Mouse (Mus musculus) adrenal gland, adult 10 weeks (tissue): ENCODE results near the gene Fam83d. TPM values are rescaled to one million over a fixed set of nuclear protein-coding genes. Genes with fewer than 3 reads are reported as not detected.

ENCODE experiments used
- polyA plus RNA-seq: library from polyadenylated mRNA; stranded (reverse); fragments of 350-450 nt; fragmentation: Illumina TruSeq; extraction: RNeasy Lipid Tissue Mini Kit (QIAGEN cat#74804); gene quantifications from one replicate; pipeline ENCODE4 v1.2.3, GENCODE M21; 2014; ENCODE audit warnings: low read depth, low replicate concordance

Gene Fam83d
- polyA plus RNA-seq: 0.82 TPM

DNA sequence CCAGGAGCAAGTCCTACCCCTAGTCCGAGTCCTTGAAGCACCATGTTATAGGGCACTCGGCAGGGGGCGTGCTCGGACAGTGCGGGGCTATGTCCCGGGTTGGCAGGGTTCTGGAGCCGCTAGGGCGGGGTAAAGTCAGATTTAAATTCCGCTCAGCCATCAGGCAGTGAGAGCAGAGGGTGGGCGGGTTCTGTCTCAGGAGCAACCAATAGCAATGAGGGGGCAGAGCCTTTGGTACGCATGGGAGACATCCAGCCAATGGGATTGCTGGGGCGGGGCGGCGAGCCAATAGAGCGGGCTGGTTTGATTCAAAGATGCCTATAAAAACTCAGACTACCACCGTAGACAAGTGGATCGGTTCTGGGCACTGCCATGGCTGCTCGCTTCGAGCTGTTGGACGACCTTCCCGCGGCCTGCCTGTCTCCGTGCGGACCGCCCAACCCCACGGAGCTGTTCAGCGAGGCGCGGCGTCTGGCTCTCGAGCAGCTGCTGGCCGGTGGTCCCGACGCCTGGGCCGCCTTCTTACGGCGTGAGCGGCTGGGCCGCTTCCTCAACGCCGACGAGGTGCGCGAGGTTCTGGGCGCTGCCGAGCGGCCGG lies at the start of gene Fam83d:
Gene Fam83d (plus strand): TSS at position 352 of the 598 bp plus-strand sequence.

DNA sequence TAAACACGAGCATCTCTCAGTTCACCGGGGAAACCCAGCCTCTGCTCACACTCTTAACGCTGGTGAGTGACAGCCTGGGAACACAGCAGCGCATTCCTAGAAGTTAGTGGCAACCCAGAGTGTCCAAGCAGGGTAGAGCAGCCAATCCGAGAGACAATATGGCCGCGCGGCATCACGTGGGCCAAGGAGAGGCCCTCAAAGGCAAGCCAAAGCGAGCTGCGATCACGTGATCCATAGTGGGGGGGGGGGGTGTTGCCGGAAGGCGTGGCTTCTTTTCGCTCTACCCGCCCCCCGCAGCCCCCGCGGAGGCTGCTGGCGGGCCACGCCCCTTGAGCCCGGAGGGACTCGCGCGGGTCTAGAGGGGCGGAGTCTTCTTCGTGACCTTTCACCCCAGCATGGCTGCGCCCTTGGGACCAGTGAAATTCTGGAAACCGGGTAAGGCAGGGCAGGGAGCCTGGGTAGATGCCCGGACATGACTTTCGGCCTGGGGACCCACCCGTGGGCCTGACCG lies 26.7 kb downstream of the Fam83d start, which contains the start of gene Dhx35:
Gene Dhx35 (plus strand): TSS at position 314 of the 511 bp plus-strand sequence.

Other genes with a start within 250 kb of the Fam83d start
- gene Slc32a1, start 157.3 kb upstream of the Fam83d start, polyA plus RNA-seq: not detected
- gene Actr5, start 143.2 kb upstream of the Fam83d start, polyA plus RNA-seq: not detected
- 3.3 TPM for gene Ppp1r16b, start 102.7 kb upstream of the Fam83d start, polyA plus RNA-seq
- 5.2 TPM for gene Dhx35, start 26.7 kb downstream of the Fam83d start, polyA plus RNA-seq